Mouse (Mus musculus): ENCODE results near the gene Nebl. TPM values are rescaled to one million over a fixed set of nuclear protein-coding genes. Genes with fewer than 3 reads are reported as not detected.

Gene Nebl
- total and polyA plus RNA-seq, 3 experiments = 152 to 335 (median 304) TPM

DNA sequence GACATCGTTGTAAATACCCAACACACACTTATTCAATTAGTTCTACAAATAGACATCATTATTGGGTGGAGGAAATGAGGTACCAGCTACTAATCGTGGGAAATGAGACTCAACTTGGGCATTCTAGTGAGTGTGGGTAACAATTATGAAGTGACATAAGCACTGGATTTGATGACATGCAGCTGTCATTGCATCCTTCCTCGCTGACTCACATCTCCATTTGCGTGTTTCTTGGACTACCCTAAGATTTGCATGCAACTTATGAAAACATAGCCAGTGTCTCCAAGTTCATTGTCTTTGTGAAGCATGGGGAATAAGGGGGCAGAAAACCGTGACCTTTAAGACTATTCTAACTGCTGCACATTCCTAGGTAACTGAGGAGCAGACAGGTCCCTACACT lies 339.9 kb downstream of the Nebl start:
- Histone ChIP-seq H3K4me1 (ENCODE audit: control insufficient read depth, insufficient read depth, low read length) (no peaks in the 10 kb centered on the region), H3K4me3 (no peak overlapping the region), H3K36me3 (ENCODE audit: control insufficient read depth, insufficient read depth, low read length) (no peaks in the 10 kb centered on the region; the same call in 1 of the 2 replicates), H3K79me2 (replicated peaks; ENCODE audit: control insufficient read depth, insufficient read depth, low read length) (no peaks in the 10 kb centered on the region), H3K27me3 (ENCODE audit: control insufficient read depth, insufficient read depth, low read length) (no peaks in the 10 kb centered on the region), H3K27ac (no peak overlapping the region), H3K9ac (ENCODE audit: low read depth, low read length) (no peak overlapping the region)
- no peak for TF ChIP-seq CTCF (IDR thresholded peaks at IDR 0.05)
- TF ChIP-seq POLR2A (IDR thresholded peaks at IDR 0.05; ENCODE audit: insufficient read depth, low read depth, low read length) = no peak
- no peak for TF ChIP-seq EP300 (IDR thresholded peaks at IDR 0.05; ENCODE audit: insufficient read depth, low read depth, low read length)
- intact Hi-C loops (cut with DNase I) = no loop called here
- no peak for DNase-seq
- 73% methylated on average over 5 of the region's 5 CpGs for WGBS

- no peaks in the 10 kb centered on the region; the same call in 1 of the 2 replicates for H3K36me3 ChIP-seq (ENCODE audit: control insufficient read depth, insufficient read depth, low read length)
- no peak overlapping the region for H3K9ac ChIP-seq (ENCODE audit: low read depth, low read length)
- H3K4me1 ChIP-seq (ENCODE audit: control insufficient read depth, insufficient read depth, low read length) = no peaks in the 10 kb centered on the region
- H3K27me3 ChIP-seq (ENCODE audit: control insufficient read depth, insufficient read depth, low read length) = no peaks in the 10 kb centered on the region
- no peak overlapping the region for H3K27ac ChIP-seq
- 76% methylated on average over 7 of the region's 7 CpGs for whole genome bisulfite sequencing
- DNase-seq = no peak
- no peaks in the 10 kb centered on the region for H3K79me2 ChIP-seq (replicated peaks; ENCODE audit: control insufficient read depth, insufficient read depth, low read length)
- intact Hi-C loops (cut with DNase I) = no loop called here
- no peak overlapping the region for H3K4me3 ChIP-seq
- TF ChIP-seq POLR2A (IDR thresholded peaks at IDR 0.05; ENCODE audit: insufficient read depth, low read depth, low read length) (no peak), CTCF (IDR thresholded peaks at IDR 0.05) (no peak), EP300 (IDR thresholded peaks at IDR 0.05; ENCODE audit: insufficient read depth, low read depth, low read length) (no peak)
Observed at GRCm38 (mm10) chr2:17390513-17391200, 340.6 kb downstream of the Nebl start.

- TF ChIP-seq CTCF (IDR thresholded peaks at IDR 0.05) (no peak), POLR2A (IDR thresholded peaks at IDR 0.05; ENCODE audit: insufficient read depth, low read depth, low read length) (no peak), EP300 (IDR thresholded peaks at IDR 0.05; ENCODE audit: insufficient read depth, low read depth, low read length) (no peak)
- WGBS = 98% methylated on average over 2 of the region's 2 CpGs
- Histone ChIP-seq H3K4me3 (no peak overlapping the region), H3K27me3 (ENCODE audit: control insufficient read depth, insufficient read depth, low read length) (no peaks in the 10 kb centered on the region), H3K79me2 (replicated peaks; ENCODE audit: control insufficient read depth, insufficient read depth, low read length) (no peaks in the 10 kb centered on the region), H3K4me1 (ENCODE audit: control insufficient read depth, insufficient read depth, low read length) (no peaks in the 10 kb centered on the region), H3K9ac (ENCODE audit: low read depth, low read length) (no peak overlapping the region), H3K27ac (no peak overlapping the region), H3K36me3 (ENCODE audit: control insufficient read depth, insufficient read depth, low read length) (no peaks in the 10 kb centered on the region; the same call in 1 of the 2 replicates)
- DNase-seq = no peak
- intact Hi-C loops (cut with DNase I) = no loop called here
Observed at GRCm38 (mm10) chr2:17389886-17390285, 341.4 kb downstream of the Nebl start.

- Histone ChIP-seq H3K4me3 (no peak overlapping the region), H3K4me1 (ENCODE audit: control insufficient read depth, insufficient read depth, low read length) (no peaks in the 10 kb centered on the region), H3K27ac (no peak overlapping the region), H3K79me2 (replicated peaks; ENCODE audit: control insufficient read depth, insufficient read depth, low read length) (no peaks in the 10 kb centered on the region), H3K36me3 (ENCODE audit: control insufficient read depth, insufficient read depth, low read length) (no peaks in the 10 kb centered on the region; the same call in 1 of the 2 replicates), H3K27me3 (ENCODE audit: control insufficient read depth, insufficient read depth, low read length) (no peaks in the 10 kb centered on the region), H3K9ac (ENCODE audit: low read depth, low read length) (no peak overlapping the region)
- no peak for TF ChIP-seq EP300 (IDR thresholded peaks at IDR 0.05; ENCODE audit: insufficient read depth, low read depth, low read length)
- TF ChIP-seq CTCF (IDR thresholded peaks at IDR 0.05) = no peak
- no peak for TF ChIP-seq POLR2A (IDR thresholded peaks at IDR 0.05; ENCODE audit: insufficient read depth, low read depth, low read length)
- 91% methylated on average over 4 of the region's 4 CpGs for WGBS
- intact Hi-C loops (cut with DNase I) = no loop called here
- no peak for DNase-seq
Observed at GRCm38 (mm10) chr2:17389379-17389778, 341.9 kb downstream of the Nebl start.

- TF ChIP-seq EP300 (IDR thresholded peaks at IDR 0.05; ENCODE audit: insufficient read depth, low read depth, low read length) (no peak), CTCF (IDR thresholded peaks at IDR 0.05) (no peak)
- H3K36me3 ChIP-seq (ENCODE audit: control insufficient read depth, insufficient read depth, low read length) = no peaks in the 10 kb centered on the region; the same call in 1 of the 2 replicates
- H3K27ac ChIP-seq = no peak overlapping the region
- no peak overlapping the region for H3K4me3 ChIP-seq
- intact Hi-C loops (cut with DNase I) = no loop called here
- H3K27me3 ChIP-seq (ENCODE audit: control insufficient read depth, insufficient read depth, low read length) = no peaks in the 10 kb centered on the region
- H3K9ac ChIP-seq (ENCODE audit: low read depth, low read length) = no peak overlapping the region
- 98% methylated on average over 1 of the region's 1 CpGs for WGBS
- DNase-seq = no peak
- H3K79me2 ChIP-seq (replicated peaks; ENCODE audit: control insufficient read depth, insufficient read depth, low read length) = no peaks in the 10 kb centered on the region
- H3K4me1 ChIP-seq (ENCODE audit: control insufficient read depth, insufficient read depth, low read length) = no peaks in the 10 kb centered on the region
Observed at GRCm38 (mm10) chr2:17382227-17382626, 349.0 kb downstream of the Nebl start.

- H3K36me3 ChIP-seq (ENCODE audit: control insufficient read depth, insufficient read depth, low read length) = no peaks in the 10 kb centered on the region
- 79% methylated on average over 2 of the region's 2 CpGs for WGBS
- TF ChIP-seq EP300 (IDR thresholded peaks at IDR 0.05; ENCODE audit: insufficient read depth, low read depth, low read length) (no peak), CTCF (IDR thresholded peaks at IDR 0.05) (no peak), POLR2A (IDR thresholded peaks at IDR 0.05; ENCODE audit: insufficient read depth, low read depth, low read length) (no peak)
Observed at GRCm38 (mm10) chr2:17375916-17376315, 355.3 kb downstream of the Nebl start.

More at GRCm38 (mm10) chr2:17375916-17376315, 355.3 kb downstream of the Nebl start:
- intact Hi-C loops (cut with DNase I) = no loop called here
- Histone ChIP-seq H3K79me2 (replicated peaks; ENCODE audit: control insufficient read depth, insufficient read depth, low read length) (no peaks in the 10 kb centered on the region), H3K27ac (no peak overlapping the region), H3K27me3 (ENCODE audit: control insufficient read depth, insufficient read depth, low read length) (no peaks in the 10 kb centered on the region), H3K4me3 (no peak overlapping the region), H3K4me1 (ENCODE audit: control insufficient read depth, insufficient read depth, low read length) (no peaks in the 10 kb centered on the region), H3K9ac (ENCODE audit: low read depth, low read length) (no peak overlapping the region)
- no peak for DNase-seq

Measured in heart, adult 2 months (tissue).